Mouse (Mus musculus) heart, postnatal 14 days (tissue): ENCODE measurements around the gene Vmn1r41. TPM values are rescaled to one million over a fixed set of nuclear protein-coding genes. Genes with fewer than 3 reads are reported as not detected.

ENCODE experiments used
- DNase-seq, 2 experiments: peaks; one replicate each; pipeline ENCODE4 v3.0.0; 2021 to 2022
- intact Hi-C: fragments of 180-260 bp; cut with DNase I; formaldehyde crosslinking; loops from one replicate; pipeline ENCODE4 v1.15.1; 2025
- long read RNA-seq, 2 experiments: library from polyadenylated mRNA; stranded (forward); transcript quantifications; one replicate each; pipeline ENCODE4 v2.0.0; 2021
- total RNA-seq, 2 experiments: library from RNA; stranded (reverse); gene quantifications; 2 replicates each; pipeline ENCODE4 v1.2.3; 2021

Gene Vmn1r41
- total RNA-seq = not detected
- long read RNA-seq, experiment 1 = 0 reads
- long read RNA-seq, experiment 2 = 0 reads

DNA sequence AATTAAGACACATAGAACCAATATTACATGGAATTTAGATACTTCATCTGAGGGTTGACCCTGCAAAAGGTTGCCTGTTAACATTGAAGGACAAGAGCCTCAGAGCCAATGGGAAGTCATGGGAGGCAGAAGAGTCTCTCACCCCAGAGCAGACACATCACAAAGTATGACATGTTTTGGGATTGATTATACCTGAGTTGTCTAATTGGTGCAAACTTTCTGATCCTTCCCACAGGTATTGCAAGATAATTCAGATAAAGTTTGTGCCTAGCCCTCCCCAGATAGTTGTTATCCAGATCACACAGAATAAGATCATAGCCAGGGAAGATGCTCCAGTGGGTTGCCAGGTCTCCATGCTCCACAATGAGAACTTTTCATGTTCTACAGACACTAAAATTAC, at the start of gene Vmn1r41:
Gene Vmn1r41 (plus strand): TSS at position 301 of the 400 bp plus-strand sequence.
- intact Hi-C loops = no loop called here
- DNase-seq = no peak

DNA sequence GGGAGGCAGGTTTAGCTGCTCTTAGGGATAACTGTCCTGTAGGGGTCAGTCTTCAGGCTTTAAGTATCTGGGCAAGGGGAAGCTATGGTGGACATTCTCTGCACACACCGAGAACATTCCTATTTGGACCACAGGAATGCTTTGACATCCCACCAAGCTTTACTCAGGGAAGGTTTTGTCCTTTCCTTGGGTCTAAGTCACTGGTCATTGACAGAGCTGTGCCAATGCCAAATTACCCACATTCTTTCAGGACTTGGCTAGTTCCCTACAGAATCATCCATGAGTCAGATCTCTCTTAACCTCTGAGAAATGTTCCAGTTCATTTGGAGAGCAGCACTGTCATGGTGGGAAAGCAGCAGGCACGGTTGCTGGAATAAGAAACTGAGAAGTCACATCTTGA, 33.9 kb upstream of the Vmn1r41 start:
- intact Hi-C loops = no loop called here
- DNase-seq = no peak

DNA sequence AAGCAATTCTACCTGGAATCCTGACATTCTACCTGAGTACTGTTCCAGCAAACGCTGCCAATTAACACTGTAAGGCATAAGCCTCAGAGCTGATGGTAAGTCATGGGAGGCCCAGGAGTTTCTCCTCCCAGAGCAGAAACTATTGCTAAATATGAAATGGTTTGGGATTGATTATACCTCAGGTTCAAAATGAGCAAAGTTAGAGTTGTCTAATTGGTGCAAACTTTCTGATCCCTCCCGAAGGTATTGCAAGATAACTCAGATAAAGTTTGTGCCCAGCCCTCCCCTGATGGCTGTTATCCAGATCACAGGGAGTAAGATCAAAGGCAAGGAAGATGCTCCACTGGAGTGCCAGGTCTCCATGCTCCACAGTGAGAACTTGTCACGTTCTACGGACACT, 33.3 kb upstream of the Vmn1r41 start, which contains the start of gene Vmn1r40:
Gene Vmn1r40 (plus strand): TSS at position 301 of the 400 bp plus-strand sequence.
- DNase-seq = no peak
- intact Hi-C loops = no loop called here

DNA sequence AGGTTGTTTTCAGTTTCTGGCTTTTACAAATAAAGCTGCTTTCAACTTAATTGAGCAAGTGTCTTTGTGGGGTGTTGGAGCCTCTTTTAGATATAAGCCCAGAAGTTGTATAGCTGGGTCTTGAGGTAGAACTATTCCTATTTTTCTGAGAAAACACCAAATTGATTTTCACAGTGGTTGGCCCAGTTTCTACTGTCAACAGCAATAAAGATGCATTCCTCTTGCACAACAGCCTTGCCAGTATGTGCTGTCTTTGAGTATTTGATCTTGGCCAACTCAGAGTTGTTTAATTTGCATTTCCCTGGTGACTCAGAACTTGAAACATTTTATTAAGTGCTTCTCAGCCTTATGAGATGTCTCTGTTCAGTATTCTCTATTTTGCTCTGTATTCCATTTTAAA, 22.5 kb upstream of the Vmn1r41 start:
- intact Hi-C loops = no loop called here
- no peak for DNase-seq

DNA sequence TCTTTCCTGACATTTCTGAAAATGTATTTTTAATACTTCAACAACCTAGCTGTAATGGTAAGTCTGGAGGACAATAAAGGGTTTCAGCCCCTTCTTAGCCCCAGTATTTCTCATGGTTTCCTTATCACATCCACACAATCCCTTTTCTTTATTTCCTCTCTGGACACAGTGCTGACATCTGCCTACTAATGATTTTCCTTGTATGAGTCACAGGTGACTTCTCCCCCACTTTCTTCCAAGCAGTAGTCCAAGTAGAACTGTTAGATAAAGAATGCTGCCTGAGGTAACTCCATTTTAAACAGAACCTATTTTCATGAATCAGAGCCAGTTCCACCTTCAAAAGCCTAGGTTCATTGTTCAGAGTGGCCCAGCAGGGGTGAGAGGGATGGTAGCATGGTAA, 2.2 kb downstream of the Vmn1r41 start:
- intact Hi-C loops = no loop called here
- DNase-seq = no peak

DNA sequence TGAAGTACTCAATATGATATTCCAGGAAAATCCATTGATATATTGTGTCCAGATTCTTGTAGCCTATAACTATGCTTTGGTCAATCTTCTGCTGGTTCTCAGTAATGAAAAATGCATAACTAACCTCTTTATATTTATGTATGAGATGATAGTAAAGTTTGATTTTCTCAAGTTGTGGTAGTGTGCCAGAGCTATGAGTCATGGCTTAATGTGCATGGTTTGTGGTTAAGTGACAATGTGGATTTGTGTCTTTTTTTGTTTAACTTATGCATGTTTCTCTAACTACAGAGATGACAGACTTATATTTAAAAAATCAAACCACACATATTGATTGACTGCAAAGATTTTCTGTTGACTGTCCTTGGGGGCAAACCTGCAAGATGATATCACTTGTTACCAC, 49.7 kb downstream of the Vmn1r41 start:
- intact Hi-C loops = no loop called here
- DNase-seq = no peak

Other genes starting within 250 kb of the Vmn1r41 start
- gene Chchd6, start 145.1 kb upstream of the Vmn1r41 start, total RNA-seq = 10 to 100 TPM; 10.2 to 11.1 TPM
- gene Txnrd3, start 96.8 kb upstream of the Vmn1r41 start, total RNA-seq = 10 to 100 TPM; 20.1 to 20.3 TPM
- gene Vmn1r40, start 33.2 kb upstream of the Vmn1r41 start, total RNA-seq = not detected
- not detected for gene Vmn1r42, start 135.6 kb downstream of the Vmn1r41 start, total RNA-seq
- not detected for gene Vmn1r43, start 135.6 kb downstream of the Vmn1r41 start, total RNA-seq
- gene Vmn1r44, start 142.9 kb downstream of the Vmn1r41 start, total RNA-seq = not detected
- gene Vmn1r45, start 199.8 kb downstream of the Vmn1r41 start, total RNA-seq = not detected
- gene Vmn1r46, start 228.5 kb downstream of the Vmn1r41 start, total RNA-seq = not detected